Mouse (Mus musculus): ENCODE data around the gene Olfr1262.

DNA sequence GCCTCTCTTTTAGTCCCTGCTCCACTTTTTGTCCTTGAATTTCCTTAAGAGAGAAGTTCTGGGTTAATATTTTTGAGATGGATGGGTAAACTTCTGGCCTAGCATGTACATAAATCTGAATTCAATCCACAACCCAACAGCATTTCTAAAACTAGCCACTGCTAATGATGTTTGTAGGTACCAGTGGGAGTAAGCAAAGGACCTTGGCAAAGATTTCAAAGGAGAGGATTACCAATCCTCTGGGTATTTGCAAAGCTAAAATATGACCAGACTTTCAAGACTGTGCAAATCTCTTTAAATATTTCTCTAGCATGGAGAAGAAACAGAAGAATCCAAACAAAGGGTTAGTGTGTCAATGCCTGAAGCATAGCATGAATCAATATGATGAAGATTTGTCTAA lies at the start of gene Olfr1262:
- TF ChIP-seq CTCF (IDR thresholded peaks at IDR 0.05) (no peak), POLR2A (IDR thresholded peaks at IDR 0.05; ENCODE audit: insufficient read depth, low read depth, low read length) (no peak)

Measured in heart, adult 2 months (tissue).